Mouse (Mus musculus) Patski (cell line): ENCODE measurements around the gene Rplp1. TPM values are rescaled to one million over a fixed set of nuclear protein-coding genes. Genes with fewer than 3 reads are reported as not detected.

ENCODE experiments used
- ATAC-seq: fragments of 100-300 bp; one replicate; pipeline ENCODE4 v1.8.0; 2021
- CTCF ChIA-PET: fragments of 350-600 bp; sonication (Branson Sonifier 250); formaldehyde crosslinking; loops from one replicate; lab custom pipeline; 2022; ENCODE audit warnings: inconsistent platforms; lab: Charles Lee
- POLR2A ChIA-PET: fragments of 350-600 bp; sonication (Branson Sonifier 250); formaldehyde crosslinking; loops from one replicate; lab custom pipeline; 2022; ENCODE audit warnings: antibody characterized with exemption, inconsistent platforms; lab: Charles Lee
- DNase-seq: peaks from one replicate; pipeline ENCODE4 v3.0.0-alpha.2; 2011; ENCODE audit warnings: low read depth, low spot score
- H3K27me3 ChIP-seq: fragments of 371-371 bp; one replicate; pipeline ENCODE4 v1.5.1; 2021
- CTCF ChIP-seq: fragments of 100-300 bp; IDR thresholded peaks from one replicate; pipeline ENCODE4 v1.5.1; 2021
- in situ Hi-C: fragments of 300-500 bp; cut with MboI; formaldehyde crosslinking; loops from 3 replicates; pipeline ENCODE4 v1.11.1; 2018; ENCODE audit warnings: low pct_unique_long_range_greater_than_20kb, mixed read lengths
- polyA plus RNA-seq: library from polyadenylated mRNA; unstranded; gene quantifications from one replicate; pipeline ENCODE4 v1.2.3, GENCODE M21; 2021

The Rplp1 gene
- polyA plus RNA-seq, 1 experiment from 2014 or later: 3,038 TPM

- POLR2A ChIA-PET: no interaction called here
- CTCF ChIA-PET: no interaction called here
- no peak for DNase-seq
These were observed 30.0 kb downstream of the Rplp1 start for GRCm38 (mm10) chr9:61884375-61884774.

GRCm38 (mm10) chr9:61882179-61882578 lies 32.2 kb downstream of the Rplp1 start:
- no peak for ATAC-seq
- ChIA-PET CTCF (interaction anchor here (0.9 to 1.0 kb wide), 2 partner anchors 16 to 23 kb away, joined by 4 read pairs; no protein-coding TSS in a partner anchor), POLR2A (no interaction called here)
- in situ Hi-C loops: no loop called here
- DNase-seq: no peak
- TF ChIP-seq CTCF: no peak
- H3K27me3 ChIP-seq: peaks cover 3% of the 10 kb centered on the region

More at GRCm38 (mm10) chr9:61884375-61884774, 30.0 kb downstream of the Rplp1 start:
- no peak for ATAC-seq
- no peaks in the 10 kb centered on the region for H3K27me3 ChIP-seq
- TF ChIP-seq CTCF: no peak
- in situ Hi-C loops: no loop called here

GRCm38 (mm10) chr9:61878889-61879288 lies 35.5 kb downstream of the Rplp1 start:
- ATAC-seq (no peak), DNase-seq (no peak)
- POLR2A ChIA-PET: interaction anchor here (1.0 kb wide), 1 partner anchor 151 kb away, joined by 3 read pairs; no protein-coding TSS in a partner anchor
- CTCF ChIA-PET: interaction anchor here (0.8 to 1.5 kb wide), 4 partner anchors 14 to 881 kb away, joined by 3 to 6 read pairs (median 3); no protein-coding TSS in a partner anchor
- peaks cover 3% of the 10 kb centered on the region for H3K27me3 ChIP-seq
- no peak for TF ChIP-seq CTCF
- in situ Hi-C loops: no loop called here

- CTCF ChIA-PET: interaction anchor here (1.3 to 2.2 kb wide), 4 partner anchors 16 to 21 kb away, joined by 3 to 6 read pairs (median 6); no protein-coding TSS in a partner anchor
- DNase-seq: no peak
These were observed 36.8 kb downstream of the Rplp1 start for GRCm38 (mm10) chr9:61877373-61878112.

GRCm38 (mm10) chr9:61873325-61873724 lies 41.0 kb downstream of the Rplp1 start:
- ATAC-seq: peak; percentile 35
- ChIA-PET CTCF (no interaction called here), POLR2A (no interaction called here)
- in situ Hi-C loops: no loop called here
- peaks cover 11% of the 10 kb centered on the region for H3K27me3 ChIP-seq
- no peak for TF ChIP-seq CTCF
- DNase-seq: peak; percentile 80

More at GRCm38 (mm10) chr9:61877373-61878112, 36.8 kb downstream of the Rplp1 start:
- POLR2A ChIA-PET: no interaction called here
- H3K27me3 ChIP-seq: peaks cover 3% of the 10 kb centered on the region
- in situ Hi-C loops: no loop called here
- no peak for ATAC-seq
- TF ChIP-seq CTCF: no peak

- DNase-seq (no peak), ATAC-seq (no peak)
- ChIA-PET POLR2A (interaction anchor here (0.6 to 1.2 kb wide), 2 partner anchors 184 to 857 kb away, joined by 3 to 4 read pairs; no protein-coding TSS in a partner anchor), CTCF (no interaction called here)
- TF ChIP-seq CTCF: no peak
- peaks cover 16% of the 10 kb centered on the region for H3K27me3 ChIP-seq
- in situ Hi-C loops: no loop called here
These were observed 41.9 kb downstream of the Rplp1 start for GRCm38 (mm10) chr9:61872246-61872941.

- TF ChIP-seq CTCF: no peak
- POLR2A ChIA-PET: interaction anchor here (0.6 to 1.2 kb wide), 2 partner anchors 184 to 857 kb away, joined by 3 to 4 read pairs; no protein-coding TSS in a partner anchor
These were observed 42.5 kb downstream of the Rplp1 start for GRCm38 (mm10) chr9:61871839-61872238.

GRCm38 (mm10) chr9:61867659-61868058 lies 46.7 kb downstream of the Rplp1 start:
- CTCF ChIA-PET: interaction anchor here (0.9 kb wide), 1 partner anchor 27 kb away, joined by 3 read pairs; no protein-coding TSS in a partner anchor
- no peak for DNase-seq
- in situ Hi-C loops: no loop called here
- POLR2A ChIA-PET: interaction anchor here (0.6 to 1.2 kb wide), 2 partner anchors 24 to 80 kb away, joined by 4 read pairs; no protein-coding TSS in a partner anchor
- peaks cover 19% of the 10 kb centered on the region for H3K27me3 ChIP-seq
- no peak for ATAC-seq
- TF ChIP-seq CTCF: no peak

More at GRCm38 (mm10) chr9:61871839-61872238, 42.5 kb downstream of the Rplp1 start:
- peaks cover 19% of the 10 kb centered on the region for H3K27me3 ChIP-seq
- CTCF ChIA-PET: no interaction called here
- DNase-seq (no peak), ATAC-seq (no peak)
- in situ Hi-C loops: no loop called here

Other genes with a start within 250 kb of the Rplp1 start
- 76.6 TPM for gene Kif23, start 32.2 kb upstream of the Rplp1 start, polyA plus RNA-seq
- 0.44 TPM for gene Paqr5, start 112.3 kb upstream of the Rplp1 start, polyA plus RNA-seq
- gene Glce, start 208.1 kb upstream of the Rplp1 start, polyA plus RNA-seq: 34.9 TPM